Mouse (Mus musculus) liver, embryonic 14.5 days (tissue): ENCODE measurements at regions not wholly inside any gene's neighbourhood (a gene's known extent, or its start where the extent isn't known, plus 50 kb on each side); places are given as distances from the start of the nearest gene placed in this dataset.

ENCODE experiments used
- CTCF ChIP-seq: IDR thresholded peaks from 2 replicates; pipeline ENCODE4 v1.5.1; 2016; ENCODE audit warnings: antibody characterized with exemption, low read depth, control low read depth
- EP300 ChIP-seq: IDR thresholded peaks from 2 replicates; pipeline ENCODE4 v1.6.1; 2016; ENCODE audit warnings: antibody characterized with exemption, low read depth

DNA sequence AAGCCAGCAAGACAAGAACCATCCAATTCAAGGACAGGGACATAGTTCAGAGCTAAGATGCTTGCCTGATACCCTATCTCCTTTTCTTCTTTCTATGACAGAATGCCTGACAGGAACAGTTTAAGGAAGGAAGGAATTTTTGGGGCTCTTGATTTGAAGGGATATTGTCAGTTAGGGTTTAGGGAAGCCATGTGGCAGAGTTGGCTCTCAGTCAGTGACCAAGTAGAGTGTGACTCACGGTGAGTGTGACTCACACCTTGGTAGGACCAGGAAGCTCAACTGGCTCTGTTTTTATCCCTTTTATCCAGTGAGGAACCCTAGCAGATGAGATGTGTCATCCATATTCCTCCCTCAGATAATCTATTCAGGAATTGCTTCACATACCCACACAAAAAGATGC lies 224.6 kb downstream of the Gm11077 start:
- no peak for TF ChIP-seq CTCF
- no peak for TF ChIP-seq EP300
